Mouse (Mus musculus) hindbrain, embryonic 11.5 days (tissue): ENCODE measurements at regions not wholly inside any gene's neighbourhood (a gene's known extent, or its start where the extent isn't known, plus 50 kb on each side); places are given as distances from the start of the nearest gene placed in this dataset.

ENCODE experiments used
- ATAC-seq: fragments of 200-750 bp; cut with Nextera tagmentation; 2 replicates; pipeline ENCODE4 v1.8.0; 2017; ENCODE audit warnings: mild to moderate bottlenecking, moderate TSS enrichment, moderate library complexity; ENCODE audit not compliant: low FRiP score
- DNase-seq: peaks from one replicate; pipeline ENCODE4 v3.0.0-alpha.2; 2015; ENCODE audit warnings: low spot score
- H3K27ac ChIP-seq: fragments of 300-500 bp; sonication (generic); 2 replicates; pipeline ENCODE4 v1.5.1; 2014; ENCODE audit warnings: mild to moderate bottlenecking, low read depth, low read length
- H3K27me3 ChIP-seq: fragments of 300-500 bp; sonication (generic); 2 replicates; pipeline ENCODE4 v1.6.1; 2014; ENCODE audit warnings: mild to moderate bottlenecking, low read length, moderate library complexity, mixed read lengths; ENCODE audit not compliant: control insufficient read depth, insufficient read depth
- H3K36me3 ChIP-seq: fragments of 300-500 bp; sonication (generic); 2 replicates; pipeline ENCODE4 v1.6.1; 2014; ENCODE audit warnings: mild to moderate bottlenecking, low read length, moderate library complexity, mixed read lengths; ENCODE audit not compliant: control insufficient read depth, insufficient read depth
- H3K4me1 ChIP-seq: fragments of 300-500 bp; sonication (generic); replicated peaks from 2 replicates; pipeline ENCODE4 v1.6.1; 2014; ENCODE audit warnings: low read length, mixed read lengths; ENCODE audit not compliant: control insufficient read depth, insufficient read depth
- H3K4me2 ChIP-seq: fragments of 300-500 bp; sonication (generic); replicated peaks from 2 replicates; pipeline ENCODE4 v1.6.1; 2014; ENCODE audit warnings: mild to moderate bottlenecking, low read depth, low read length
- H3K4me3 ChIP-seq: fragments of 300-500 bp; sonication (generic); 2 replicates; pipeline ENCODE4 v1.5.1; 2014; ENCODE audit warnings: low read depth, low read length
- H3K9ac ChIP-seq: fragments of 300-500 bp; sonication (generic); 2 replicates; pipeline ENCODE4 v1.6.1; 2014; ENCODE audit warnings: low read depth, low read length
- H3K9me3 ChIP-seq: fragments of 300-500 bp; sonication (generic); 2 replicates; pipeline ENCODE4 v1.6.1; 2016; ENCODE audit warnings: low read length; ENCODE audit not compliant: control insufficient read depth
- WGBS: fragments of 180-500 bp; shearing (Covaris S2); extraction: QIAGEN DNeasy Blood & Tissue Kit; methylation state at CpG from one replicate; pipeline ENCODE4 v1.1.7; 2014; 5-methylcytosine and 5-hydroxymethylcytosine counted together

DNA sequence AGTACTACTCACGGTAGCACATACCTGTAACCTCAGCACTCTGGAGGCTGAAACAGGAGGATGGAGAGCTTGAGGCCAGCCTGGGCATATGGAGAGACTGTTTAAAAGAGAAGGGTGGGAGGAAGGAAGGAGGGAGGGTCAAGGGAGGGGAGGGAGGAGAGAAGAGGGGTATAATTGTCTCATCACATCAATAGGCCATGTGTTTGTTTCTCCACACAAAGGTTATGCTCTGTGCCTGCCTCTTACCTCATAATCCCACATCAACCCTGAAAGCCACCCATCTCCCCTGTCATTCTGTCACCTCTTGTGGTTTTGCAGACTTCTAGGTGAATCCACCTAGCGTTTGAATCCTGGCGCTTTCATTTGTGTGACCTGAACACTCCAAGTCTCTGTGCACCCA is 210.3 kb downstream of the Trim29 start:
- Histone ChIP-seq H3K4me1 (0 out of 2 replicates have a peak, but pooled peaks cover 4% of the 10 kb centered on the region), H3K4me3 (no peak overlapping the region), H3K36me3 (no peaks in the 10 kb centered on the region), H3K9me3 (no peaks in the 10 kb centered on the region), H3K9ac (no peak overlapping the region), H3K27ac (no peak overlapping the region), H3K4me2 (no peak overlapping the region), H3K27me3 (no peaks in the 10 kb centered on the region)
- ATAC-seq (no peak), DNase-seq (no peak)
- WGBS, result 90% methylated on average over 3 of the region's 3 CpGs

DNA sequence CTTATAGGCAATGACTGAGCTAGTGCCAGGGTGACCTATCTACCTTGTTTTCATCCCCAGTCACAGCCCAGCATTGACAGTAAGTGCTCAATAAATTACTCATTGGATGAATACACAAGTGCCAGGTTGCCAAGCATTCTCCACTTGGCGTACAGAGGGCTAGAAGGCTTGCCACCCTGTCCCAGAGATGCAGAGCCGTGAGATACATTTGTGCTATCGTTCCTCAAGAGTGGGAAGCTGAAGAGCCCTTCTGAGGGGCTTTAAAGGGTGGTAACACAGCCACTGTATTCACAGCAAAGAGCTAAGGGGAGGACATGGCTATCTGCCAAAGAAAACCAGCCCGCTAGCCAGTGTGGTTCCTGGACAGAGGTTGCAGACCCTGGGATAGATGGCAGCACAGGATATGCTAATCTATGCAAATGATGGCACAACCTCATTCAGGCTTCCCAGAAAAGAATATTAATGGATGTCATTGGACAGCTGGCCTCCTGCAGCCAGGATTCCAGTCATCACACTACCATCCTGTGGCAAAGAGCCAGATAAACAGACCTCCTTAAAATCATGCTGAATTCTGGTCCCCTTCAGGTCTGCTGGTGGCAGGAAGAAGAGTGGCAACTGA is 214.4 kb downstream of the Trim29 start:
- peak; percentile 70 for ATAC-seq

DNA sequence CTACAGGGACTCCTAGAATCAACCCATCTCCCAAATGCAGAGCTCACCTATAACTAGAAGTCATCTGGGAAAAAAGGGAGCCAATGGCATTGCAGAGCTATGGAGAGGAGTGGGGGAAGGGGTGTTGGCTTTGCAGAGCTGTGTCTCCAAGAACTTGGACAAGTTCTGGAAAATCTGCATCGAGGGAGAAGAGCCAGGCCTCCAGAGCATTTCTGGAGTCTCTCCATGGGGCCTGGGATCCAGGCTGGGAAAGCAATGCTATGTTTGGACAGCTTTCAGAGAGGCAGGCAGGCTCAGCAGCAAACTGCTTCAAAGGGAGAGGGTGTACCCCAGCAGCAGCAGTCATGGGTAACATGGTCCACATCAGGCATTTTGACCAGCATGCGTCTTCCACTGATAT is 211.6 kb upstream of the Nectin1 start:
- Histone ChIP-seq H3K27ac (no peak overlapping the region), H3K4me3 (no peak overlapping the region), H3K9me3 (no peaks in the 10 kb centered on the region), H3K27me3 (no peaks in the 10 kb centered on the region), H3K36me3 (no peaks in the 10 kb centered on the region), H3K4me1 (no peaks in the 10 kb centered on the region), H3K9ac (no peak overlapping the region), H3K4me2 (no peak overlapping the region)
- 73% methylated on average over 2 of the region's 2 CpGs for WGBS
- DNase-seq (no peak), ATAC-seq (no peak)

More for the DNA sequence above, 214.4 kb downstream of the Trim29 start:
- Histone ChIP-seq H3K27me3 (no peaks in the 10 kb centered on the region), H3K4me2 (no peak overlapping the region), H3K36me3 (no peaks in the 10 kb centered on the region), H3K9me3 (no peaks in the 10 kb centered on the region), H3K4me3 (no peak overlapping the region), H3K27ac (0 out of 2 replicates have a peak overlapping the region, but pooled peaks have one; percentile 18), H3K9ac (no peak overlapping the region), H3K4me1 (0 out of 2 replicates have a peak, but pooled peaks cover 4% of the 10 kb centered on the region)
- 68% methylated on average over 4 of the region's 4 CpGs for WGBS
- peak; percentile 27 for DNase-seq

DNA sequence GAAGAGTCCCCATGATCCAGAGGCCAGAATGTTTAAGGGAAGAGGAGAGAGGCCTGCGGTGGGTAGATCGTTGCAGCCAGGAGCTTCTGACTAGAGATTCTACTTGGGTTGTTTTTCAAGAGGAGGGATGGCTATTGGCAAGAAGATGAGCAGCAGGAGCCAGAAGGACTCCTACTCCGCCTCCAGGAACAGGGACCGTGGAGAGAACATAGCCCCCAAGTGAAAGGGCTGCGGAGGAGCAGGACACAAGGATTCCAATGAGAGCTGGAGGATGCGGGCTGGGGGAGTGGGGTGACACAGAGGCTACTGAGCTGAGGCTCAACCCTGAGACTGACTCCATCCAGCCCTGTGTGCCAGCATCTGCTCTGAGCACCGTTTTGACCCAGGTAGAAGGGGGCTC is 207.8 kb upstream of the Nectin1 start:
- DNase-seq, result no peak
- ATAC-seq, result no peak
- H3K4me1 ChIP-seq, result no peaks in the 10 kb centered on the region
- H3K27ac ChIP-seq, result no peak overlapping the region
- H3K4me3 ChIP-seq, result no peak overlapping the region
- no peak overlapping the region for H3K9ac ChIP-seq
- no peaks in the 10 kb centered on the region for H3K36me3 ChIP-seq
- no peaks in the 10 kb centered on the region for H3K9me3 ChIP-seq
- 88% methylated on average over 7 of the region's 7 CpGs for WGBS
- H3K4me2 ChIP-seq, result no peak overlapping the region
- H3K27me3 ChIP-seq, result no peaks in the 10 kb centered on the region

DNA sequence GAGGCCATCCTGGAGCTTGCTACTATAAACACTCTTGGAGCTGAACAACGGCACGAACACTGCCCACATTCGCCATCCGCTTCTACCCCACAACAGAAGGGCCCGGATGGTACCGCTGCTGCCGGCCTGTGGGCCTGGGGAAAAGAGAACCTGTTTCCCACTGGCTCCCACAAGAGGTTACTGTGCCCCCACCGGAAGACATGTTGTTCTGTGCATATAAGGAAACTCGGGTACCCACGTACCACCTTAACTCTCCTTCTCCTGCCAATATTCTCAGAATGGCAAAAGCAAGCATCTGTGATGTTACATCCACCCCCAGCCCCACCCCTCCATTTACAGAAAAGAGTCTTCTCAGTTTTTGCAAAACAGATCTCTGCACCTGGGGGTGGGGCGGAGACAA is 206.7 kb upstream of the Nectin1 start:
- no peak for ATAC-seq
- 88% methylated on average over 11 of the region's 11 CpGs for WGBS
- H3K4me3 ChIP-seq, result no peak overlapping the region

DNA sequence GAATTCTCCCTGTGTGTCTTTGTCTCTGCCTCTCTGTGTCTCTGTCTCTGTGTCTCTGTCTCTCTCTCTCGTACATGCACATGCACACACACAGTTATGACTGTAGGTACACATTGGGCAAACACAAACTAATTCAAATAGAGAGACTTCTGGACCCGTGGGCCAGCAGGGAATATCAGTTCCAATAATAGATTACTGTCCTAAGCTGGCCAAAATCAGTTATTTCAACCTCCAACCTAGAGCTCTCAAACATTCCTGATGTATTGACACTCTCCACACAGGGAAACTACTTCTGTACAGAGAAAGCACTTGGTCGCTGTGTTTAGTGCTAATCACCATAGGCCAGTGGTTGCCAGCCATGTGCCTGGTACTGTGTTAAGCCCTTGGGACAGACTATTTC is 203.7 kb upstream of the Nectin1 start:
- WGBS, result 86% methylated on average over 3 of the region's 3 CpGs
- DNase-seq (no peak), ATAC-seq (no peak)
- Histone ChIP-seq H3K4me2 (no peak overlapping the region), H3K9me3 (no peaks in the 10 kb centered on the region), H3K27me3 (no peaks in the 10 kb centered on the region), H3K4me1 (no peaks in the 10 kb centered on the region), H3K9ac (no peak overlapping the region), H3K27ac (no peak overlapping the region), H3K36me3 (no peaks in the 10 kb centered on the region), H3K4me3 (no peak overlapping the region)

More for the DNA sequence above, 206.7 kb upstream of the Nectin1 start:
- Histone ChIP-seq H3K9ac (no peak overlapping the region), H3K27me3 (no peaks in the 10 kb centered on the region), H3K4me1 (no peaks in the 10 kb centered on the region), H3K36me3 (no peaks in the 10 kb centered on the region), H3K27ac (no peak overlapping the region), H3K9me3 (no peaks in the 10 kb centered on the region), H3K4me2 (no peak overlapping the region)
- no peak for DNase-seq

DNA sequence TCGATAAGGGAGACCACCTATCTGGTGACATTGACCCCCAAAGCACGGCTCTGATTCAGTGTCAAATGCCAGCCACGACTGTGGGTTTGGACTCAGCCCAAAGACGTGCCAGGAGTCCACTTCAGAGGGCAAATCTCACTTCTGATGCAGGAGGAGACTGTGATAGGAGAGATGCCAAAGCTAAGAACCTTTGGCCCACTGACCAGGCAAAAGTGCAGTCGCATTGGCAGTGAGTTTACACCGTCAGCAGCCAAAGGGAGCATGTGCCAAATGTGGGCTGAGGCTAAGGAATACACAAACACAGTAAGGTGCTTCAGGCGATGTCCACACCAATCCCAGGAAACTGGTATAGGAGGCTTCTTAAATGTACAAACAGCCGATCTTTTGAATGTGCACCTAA is 202.6 kb upstream of the Nectin1 start:
- Histone ChIP-seq H3K9me3 (no peaks in the 10 kb centered on the region), H3K9ac (no peak overlapping the region), H3K4me3 (no peak overlapping the region), H3K27ac (no peak overlapping the region), H3K27me3 (no peaks in the 10 kb centered on the region), H3K36me3 (no peaks in the 10 kb centered on the region), H3K4me1 (no peaks in the 10 kb centered on the region), H3K4me2 (no peak overlapping the region)
- DNase-seq, result no peak
- 91% methylated on average over 8 of the region's 8 CpGs for WGBS
- no peak for ATAC-seq

DNA sequence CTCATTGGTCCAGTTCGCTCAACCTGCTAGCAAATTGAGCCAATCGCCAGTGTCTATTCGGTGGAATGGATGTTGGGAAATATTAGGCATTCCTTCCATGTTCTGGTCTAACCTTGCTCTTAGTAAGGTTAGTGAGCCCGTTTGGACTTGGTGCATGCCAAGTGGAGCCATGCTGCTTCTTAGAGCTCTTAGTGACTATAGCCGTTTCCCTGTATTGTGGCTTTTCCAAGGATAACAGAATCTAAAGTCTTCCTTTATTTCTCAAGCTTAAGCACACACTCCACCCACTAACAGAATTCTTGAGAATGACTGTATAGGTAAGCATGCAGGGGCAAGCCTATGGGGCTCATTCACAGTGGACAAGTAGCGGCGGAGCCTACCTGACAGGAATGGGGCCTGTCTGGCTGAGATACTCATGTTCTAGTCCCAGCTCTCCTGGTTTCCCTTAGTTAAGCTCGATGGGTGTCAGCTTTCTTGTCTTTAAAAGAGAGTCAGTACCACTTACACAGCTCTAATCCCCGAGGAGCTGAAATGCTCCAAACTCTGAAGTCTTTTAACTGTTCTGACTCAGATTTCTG is 201.6 kb upstream of the Nectin1 start:
- ATAC-seq, result no peak
- Histone ChIP-seq H3K9me3 (no peaks in the 10 kb centered on the region), H3K36me3 (no peaks in the 10 kb centered on the region), H3K27me3 (no peaks in the 10 kb centered on the region), H3K4me2 (no peak overlapping the region), H3K27ac (no peak overlapping the region), H3K4me1 (no peaks in the 10 kb centered on the region), H3K9ac (no peak overlapping the region), H3K4me3 (no peak overlapping the region)
- WGBS, result 93% methylated on average over 9 of the region's 9 CpGs
- no peak for DNase-seq

DNA sequence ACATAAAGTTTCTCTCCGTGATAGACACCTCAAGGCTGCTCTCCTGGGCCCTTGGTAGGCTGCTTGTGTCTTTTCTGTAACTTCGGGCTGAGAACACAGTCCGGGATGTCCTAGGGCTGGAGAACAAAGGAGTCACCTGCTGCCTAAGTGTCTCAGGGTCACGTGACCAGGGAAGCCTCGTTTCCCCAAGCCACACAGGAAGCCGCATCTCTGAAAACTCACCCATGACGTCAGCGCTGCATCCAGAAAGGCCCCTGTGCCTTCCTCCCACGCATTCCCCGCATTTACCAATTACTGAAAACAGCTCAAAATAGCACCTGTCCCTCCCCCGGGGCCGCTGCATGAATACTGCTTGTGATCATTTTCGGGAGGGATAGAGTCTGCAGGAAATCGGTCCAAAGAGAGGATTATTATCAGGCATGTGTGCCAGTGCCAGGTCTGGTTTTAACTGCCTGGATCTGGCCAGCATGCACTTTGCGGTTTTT is 198.7 kb upstream of the Nectin1 start:
- H3K4me1 ChIP-seq, result no peaks in the 10 kb centered on the region
- no peaks in the 10 kb centered on the region for H3K36me3 ChIP-seq
- no peak overlapping the region for H3K4me2 ChIP-seq
- no peak overlapping the region for H3K4me3 ChIP-seq
- ATAC-seq (no peak), DNase-seq (peak; percentile 42)
- H3K9me3 ChIP-seq, result no peaks in the 10 kb centered on the region
- H3K27ac ChIP-seq, result no peak overlapping the region
- no peaks in the 10 kb centered on the region for H3K27me3 ChIP-seq
- 47% methylated on average over 15 of the region's 15 CpGs for WGBS
- no peak overlapping the region for H3K9ac ChIP-seq
